Mouse (Mus musculus) right cerebral cortex, adult 18-20 months (tissue): ENCODE measurements around the gene Tubg2.
A peak's percentile ranks its signal among the peaks of the same experiment; 100 is the strongest.

Experiments used
- DNase-seq: peaks from one replicate; pipeline ENCODE4 v3.0.0; 2022; ENCODE audit warnings: mixed read lengths

Tubg2 gene

DNA sequence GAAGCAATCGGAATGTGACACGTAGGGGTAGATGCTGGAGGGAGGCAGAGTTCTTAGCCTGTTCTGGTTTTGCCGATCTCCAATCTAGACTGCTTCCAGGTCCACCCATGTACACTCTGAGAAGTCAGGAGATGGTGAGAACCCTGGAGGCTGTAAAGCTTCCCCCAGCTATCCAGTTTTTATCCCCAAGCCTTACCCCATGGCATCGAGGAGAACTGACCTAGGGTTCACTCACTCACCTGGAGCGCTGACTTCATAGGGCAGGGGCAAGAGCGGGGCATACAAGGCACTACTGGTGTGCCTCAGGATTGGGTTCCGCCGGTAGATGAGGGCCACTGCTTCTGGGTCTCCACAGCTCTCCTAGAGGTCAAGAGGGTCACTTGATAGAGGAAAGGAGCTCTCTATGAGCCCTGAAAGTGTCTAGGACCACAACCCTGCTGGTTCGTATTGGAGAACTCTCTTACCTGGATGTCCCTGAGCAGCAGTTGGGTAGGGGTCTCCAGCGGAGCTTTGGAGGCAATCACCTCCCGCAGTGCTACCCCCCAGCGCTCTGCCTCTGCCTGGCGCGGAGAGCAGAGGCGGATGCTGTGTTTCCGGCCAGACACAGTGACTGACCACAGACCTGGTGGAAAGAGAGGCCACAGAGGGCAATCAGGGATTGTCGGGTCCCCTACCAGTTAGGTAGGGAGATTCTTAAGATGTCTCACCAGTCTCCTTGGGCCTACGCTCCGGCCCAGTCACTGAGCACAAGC lies 11.7 kb downstream of the Tubg2 start:
- DNase-seq: no peak

DNA sequence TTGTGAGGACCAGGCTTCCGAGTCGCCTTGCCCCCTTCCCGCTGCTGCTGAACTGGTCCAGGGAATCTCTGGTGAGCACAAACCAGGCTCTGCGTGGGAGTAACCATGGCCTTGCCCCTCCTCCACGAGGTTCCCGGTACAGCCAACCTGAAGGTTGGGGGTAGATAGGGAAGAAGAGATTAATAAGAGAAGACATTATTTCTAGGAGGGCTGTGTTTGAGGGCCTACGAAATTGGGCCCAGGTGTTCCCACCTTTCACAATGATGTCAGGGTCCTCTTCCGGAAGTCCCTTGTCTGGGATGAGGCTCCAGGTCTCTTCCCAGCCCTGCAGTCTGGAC lies 12.2 kb downstream of the Tubg2 start:
- DNase-seq: no peak

DNA sequence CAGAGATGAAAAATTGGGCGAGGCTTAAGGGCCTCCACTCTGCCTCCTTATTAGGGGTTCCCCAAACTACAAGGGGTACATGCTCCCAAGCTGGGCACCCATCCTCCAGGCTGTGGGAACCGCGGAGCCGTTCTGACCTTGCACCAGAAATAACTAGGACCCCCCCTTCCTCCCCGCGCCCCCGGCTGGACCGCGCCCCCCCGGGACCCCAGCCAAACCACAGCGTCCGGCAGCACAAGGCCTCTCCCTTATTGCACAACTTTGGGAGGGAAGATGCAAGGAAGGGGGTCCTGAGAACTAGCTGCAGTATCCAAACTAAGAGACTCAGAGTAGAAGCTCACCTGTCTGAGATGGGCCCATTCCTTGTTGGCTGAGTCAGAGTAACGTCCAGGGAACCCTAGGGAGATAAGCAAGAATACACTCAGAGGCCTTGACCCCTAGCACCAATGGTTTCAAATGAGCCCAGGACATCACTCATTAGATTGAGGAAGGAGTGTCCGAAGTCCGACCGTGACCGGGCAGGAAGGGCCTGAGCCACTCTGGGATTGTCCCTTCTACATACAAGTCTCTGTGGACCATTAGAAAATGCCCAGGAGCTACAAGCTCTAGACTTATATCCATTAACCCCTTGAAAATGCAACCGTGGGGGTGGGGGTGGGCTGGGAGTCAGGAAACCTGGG lies 12.7 kb downstream of the Tubg2 start:
- no peak for DNase-seq

DNA sequence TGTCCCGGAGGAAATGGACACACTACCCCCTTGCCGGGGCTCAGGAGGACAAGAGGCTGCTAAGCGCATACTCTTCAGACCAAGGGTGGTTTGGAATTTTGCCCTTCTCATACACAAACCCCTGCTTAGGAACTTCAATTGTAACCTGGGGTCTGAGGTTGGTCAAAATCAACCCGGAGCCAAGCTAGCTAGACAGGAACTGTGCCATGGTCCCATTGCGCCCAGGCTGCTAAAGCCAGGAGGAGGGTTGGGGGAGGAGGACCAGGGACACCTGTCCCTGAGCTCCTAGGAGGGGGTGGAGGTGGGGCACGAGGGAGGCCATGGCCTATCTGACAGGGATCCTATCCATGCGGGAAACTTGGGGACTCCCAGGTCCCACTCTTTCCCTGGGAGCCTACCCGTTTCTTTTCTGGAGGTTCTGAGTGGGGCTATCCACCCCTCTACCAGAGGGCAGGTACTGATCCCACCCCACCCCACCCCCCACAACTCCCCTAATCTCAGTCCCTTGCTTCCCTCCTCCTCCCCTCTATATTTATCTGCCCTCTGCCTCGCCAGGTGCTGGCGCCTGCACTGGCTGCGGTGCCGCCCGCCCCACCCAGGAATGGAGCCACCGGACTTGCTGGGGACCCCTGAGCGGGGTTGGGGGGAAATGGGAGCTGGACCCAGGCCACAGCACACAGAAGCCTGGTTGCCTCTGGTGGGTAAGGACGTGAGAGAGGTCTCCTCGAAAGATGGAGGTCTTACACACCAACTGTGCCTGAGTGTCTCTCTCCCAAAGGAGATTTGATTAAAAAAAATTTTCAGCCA lies 13.8 kb downstream of the Tubg2 start:
- DNase-seq: no peak

DNA sequence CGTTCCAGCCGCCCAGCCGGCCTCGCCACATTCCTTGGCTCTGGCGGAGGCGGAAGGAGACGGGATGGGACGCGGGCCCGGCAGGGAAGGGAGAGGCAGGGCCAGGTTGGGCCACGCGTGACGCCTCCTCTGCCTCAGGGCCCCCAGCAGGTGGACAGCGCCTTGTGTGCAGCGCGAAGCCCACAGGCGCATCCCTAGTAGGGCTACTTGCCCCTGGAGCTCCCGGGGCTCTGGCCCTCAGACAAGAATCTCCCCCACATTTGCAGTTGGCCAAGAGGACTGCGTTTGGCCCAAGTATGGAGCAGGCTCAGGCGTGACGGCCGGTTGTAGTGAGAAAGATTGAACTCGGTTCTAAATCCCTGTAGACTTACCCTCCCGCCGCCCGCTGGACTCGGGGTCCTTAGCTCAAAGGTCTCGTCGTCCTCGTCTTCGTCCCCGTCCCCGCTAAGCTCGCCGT lies 14.7 kb downstream of the Tubg2 start, which contains the start of gene Cntnap1:
TSS of gene Cntnap1 (plus strand) at position 170 of the 457 bp plus-strand sequence.
- DNase-seq: no peak

DNA sequence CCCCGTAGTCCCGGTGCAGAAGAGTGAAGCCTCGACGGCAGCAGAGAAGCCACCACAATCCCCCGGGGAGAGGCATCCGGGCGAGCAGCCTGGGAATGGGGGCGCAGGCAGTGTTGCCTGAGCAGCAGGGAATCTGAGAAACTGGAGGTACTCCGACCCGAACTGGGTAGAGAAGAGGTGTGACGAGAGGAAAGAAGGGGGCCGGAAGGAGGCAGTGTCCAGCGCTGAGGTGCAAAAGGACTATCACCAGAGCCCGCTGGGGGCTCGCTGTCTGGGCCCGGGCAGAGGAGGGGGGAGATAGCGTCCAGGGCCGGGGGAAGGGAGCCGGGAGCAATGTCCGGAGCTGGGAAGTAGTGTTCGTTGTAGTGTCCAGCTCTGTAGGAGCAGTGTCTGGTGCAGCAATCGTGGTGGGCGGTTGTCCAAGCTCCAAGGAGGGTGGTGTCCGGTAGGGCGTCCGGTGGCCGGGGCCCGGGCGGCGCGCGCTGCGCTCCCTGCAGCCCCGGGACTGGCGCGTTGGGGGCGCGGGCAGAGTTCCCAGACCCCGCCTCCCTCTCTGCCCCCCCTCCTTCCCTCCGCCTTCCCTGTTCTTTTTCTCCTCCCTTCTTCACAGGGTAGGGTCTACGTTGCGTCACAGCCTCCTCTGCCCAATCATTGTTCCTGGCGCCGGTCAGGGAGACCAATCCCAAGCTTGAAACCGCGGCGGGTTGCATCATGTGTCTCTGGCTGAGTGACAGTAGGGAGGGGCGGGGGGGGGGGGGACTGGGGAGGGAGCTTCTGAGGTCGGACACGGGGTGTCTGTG lies 15.3 kb downstream of the Tubg2 start, which contains the start of gene Plekhh3:
TSS of gene Plekhh3 (minus strand) at position 541 of the 800 bp plus-strand sequence.
- DNase-seq: peak; percentile 98

DNA sequence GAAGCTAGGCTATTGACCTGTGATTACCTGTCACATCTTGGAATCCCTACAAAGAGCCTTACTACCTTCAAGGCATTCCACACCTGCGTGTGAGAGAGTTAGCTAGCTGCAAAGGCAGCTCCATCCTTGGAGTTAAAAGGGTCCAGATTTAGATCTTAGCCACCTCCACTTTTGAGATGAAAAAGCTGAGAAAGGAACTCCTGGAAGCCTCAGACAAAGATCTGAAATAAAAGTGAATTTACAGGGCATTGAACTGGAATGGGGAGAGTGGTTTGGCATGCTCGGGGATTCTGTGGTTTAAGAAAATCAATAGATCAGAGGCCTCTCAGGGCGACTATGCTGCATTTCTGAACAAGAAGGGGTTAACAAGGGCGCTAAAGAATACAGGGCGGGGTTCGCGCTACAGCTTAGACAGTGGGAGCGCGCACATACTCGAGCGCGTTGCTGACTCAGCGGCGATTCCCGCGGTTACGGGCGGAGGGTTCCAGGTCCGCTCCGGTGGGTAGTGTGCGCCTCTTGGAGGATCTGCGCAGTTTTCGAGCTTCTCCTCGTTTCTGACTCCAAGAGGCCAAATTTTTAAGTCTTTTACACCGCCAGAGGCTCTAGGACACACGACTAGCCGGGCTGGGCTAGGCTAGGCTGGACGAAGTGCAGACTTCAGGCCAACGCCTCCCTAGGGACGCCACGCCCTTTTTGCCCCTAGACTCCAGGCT lies 16.2 kb downstream of the Tubg2 start:
- peak; percentile 79 for DNase-seq

DNA sequence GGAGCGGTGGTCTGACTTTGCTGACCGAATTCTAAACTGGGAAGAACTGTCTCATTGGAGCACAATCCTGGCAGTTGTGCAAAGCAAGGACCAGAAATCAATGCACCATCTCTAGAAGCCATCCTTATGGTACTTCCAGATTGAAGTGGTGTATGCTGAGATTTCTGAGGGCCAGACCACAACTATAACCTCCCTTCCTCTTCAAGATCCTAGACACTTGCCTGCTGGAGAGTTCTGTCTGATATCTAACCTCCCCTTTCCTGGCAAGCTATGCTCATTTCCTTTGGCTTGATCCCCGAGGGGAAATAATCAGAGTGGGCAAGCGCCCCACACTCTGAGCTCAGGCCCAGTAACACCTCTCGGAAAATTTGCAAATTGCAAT lies 16.7 kb downstream of the Tubg2 start:
- no peak for DNase-seq

DNA sequence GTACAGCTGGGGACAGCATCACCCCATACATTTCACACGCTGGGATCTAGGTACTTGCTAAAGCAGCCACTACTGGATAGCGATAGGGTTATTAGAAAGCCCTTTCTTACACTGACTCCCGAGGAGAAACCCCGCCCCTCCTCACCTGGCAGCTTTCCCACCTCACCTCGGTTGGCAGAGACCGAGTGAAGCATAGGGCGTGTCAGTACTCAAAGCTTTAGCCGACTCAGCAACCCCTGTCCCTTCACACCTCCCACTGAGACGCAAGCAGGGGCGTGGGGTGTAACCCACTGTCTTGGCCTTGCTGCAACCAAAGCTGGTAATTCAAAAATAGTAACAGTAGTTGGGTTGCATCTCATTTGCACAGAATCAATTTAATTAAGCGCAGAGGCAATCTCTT lies 17.4 kb downstream of the Tubg2 start:
- no peak for DNase-seq

DNA sequence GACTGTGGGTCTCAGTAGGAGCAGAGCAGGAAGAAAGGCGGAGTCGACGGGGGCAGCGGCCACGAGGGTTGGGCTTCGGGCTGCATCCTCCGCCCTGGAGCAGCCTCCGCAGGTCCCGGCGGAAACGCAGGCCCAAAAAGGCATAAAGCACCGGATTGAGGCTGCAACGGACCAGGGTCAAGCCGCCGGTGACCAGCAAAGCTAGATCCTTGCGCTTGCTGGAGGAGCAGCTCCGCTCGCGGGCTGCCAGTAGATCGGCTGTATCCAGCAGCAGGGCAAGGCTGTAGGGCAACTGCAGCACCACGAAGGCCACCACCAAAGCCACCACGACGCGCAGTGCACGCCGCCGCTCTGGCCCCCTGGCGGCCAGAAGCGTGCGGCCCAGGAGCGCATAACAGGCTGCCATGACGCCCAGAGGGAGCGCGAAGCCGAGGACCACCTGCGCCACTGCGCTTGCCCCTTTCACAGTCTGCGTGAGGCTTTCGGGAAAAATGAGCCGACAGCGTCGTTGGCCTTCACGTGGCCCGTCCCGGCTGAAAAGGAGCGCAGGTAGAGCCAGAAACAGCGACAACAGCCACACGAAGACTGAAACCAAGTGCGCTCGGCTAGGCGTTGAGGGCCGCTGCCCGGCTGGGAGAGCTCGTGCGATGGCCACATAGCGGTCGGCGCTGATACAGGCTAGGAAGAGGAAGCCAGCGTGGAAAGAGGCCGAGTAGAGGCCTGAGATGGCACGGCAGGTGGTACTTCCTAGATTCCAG lies 18.1 kb downstream of the Tubg2 start:
- DNase-seq: no peak

DNA sequence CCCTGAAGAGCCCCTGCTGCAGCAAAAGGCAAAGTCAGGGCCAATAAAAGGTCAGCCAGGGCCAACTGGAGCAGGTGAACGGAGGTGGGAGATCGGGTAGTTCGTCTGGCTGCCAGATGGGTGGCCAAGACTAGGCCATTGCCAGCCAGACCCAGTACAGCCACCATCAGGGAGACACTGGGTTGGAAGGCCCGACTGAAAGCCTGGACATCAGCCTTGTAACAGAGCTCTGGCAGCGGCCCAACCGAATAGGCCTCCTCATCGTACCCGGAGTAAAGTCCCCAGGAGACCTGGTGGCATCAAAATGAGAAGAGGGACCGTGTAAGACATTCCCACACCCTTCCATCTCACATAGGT lies 18.7 kb downstream of the Tubg2 start:
- no peak for DNase-seq

DNA sequence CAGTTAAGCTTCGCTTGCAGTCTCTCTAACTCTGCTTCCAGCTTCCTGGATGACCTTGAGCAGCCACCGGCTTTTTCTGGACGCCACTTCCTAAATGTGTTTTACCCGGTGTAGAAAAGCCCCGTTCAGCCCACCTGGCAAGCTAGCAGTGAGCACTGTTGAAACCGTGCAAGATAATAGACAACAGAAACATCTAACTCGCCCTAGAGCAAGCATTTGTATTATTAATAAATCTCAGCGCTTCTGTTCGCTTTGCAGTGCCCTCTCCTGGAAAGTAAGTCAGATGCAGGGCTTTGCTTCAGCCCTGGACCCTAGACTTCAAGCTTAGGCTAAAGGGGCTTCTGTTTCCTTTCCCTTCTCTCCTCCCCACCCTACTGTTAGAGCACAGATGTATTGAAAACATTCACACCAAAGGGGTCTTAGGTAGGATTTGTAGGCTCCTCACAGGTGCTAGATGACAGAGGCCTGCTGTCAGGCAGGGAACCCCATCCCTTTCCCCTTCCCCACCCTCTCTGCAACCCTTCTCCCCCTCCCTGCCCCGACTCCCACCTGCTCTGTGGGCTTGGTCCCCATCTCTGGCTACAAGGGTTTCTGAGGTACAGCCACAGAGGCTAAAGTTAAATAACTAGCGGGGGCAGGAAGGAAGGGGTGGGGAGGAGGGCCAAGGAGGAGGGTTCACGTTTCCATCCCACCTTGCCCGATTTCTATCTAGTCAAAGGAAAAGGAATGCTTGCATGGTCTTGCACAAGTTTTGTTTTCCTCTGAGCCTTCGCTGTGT lies 19.3 kb downstream of the Tubg2 start, which contains the start of gene Ccr10:
TSS of gene Ccr10 (minus strand) at position 593 of the 778 bp plus-strand sequence.
- DNase-seq: no peak

DNA sequence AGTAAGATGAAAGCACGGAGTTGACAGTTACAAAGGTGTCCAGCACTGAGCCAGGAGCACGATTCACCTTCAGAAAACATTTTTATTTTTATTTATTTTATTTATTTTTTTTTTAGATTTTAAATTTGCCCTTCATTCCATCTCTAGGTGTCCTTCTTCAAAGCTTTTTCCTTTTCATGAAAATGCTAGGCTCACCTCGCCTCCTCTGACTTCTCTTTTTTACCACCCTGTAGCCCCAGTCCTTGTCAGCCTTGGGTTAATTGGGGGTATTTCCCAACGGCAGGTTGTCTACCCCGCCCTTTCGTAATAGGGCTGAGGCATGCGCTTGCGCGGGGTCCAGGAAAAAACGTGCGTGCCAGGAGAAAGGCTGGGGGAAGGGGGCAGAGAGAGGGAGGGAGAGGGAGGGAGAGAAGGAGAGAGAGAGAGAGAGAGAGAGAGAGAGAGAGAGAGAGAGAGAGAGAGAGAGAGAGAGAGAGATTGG lies 20.0 kb downstream of the Tubg2 start:
- peak; percentile 64 for DNase-seq

DNA sequence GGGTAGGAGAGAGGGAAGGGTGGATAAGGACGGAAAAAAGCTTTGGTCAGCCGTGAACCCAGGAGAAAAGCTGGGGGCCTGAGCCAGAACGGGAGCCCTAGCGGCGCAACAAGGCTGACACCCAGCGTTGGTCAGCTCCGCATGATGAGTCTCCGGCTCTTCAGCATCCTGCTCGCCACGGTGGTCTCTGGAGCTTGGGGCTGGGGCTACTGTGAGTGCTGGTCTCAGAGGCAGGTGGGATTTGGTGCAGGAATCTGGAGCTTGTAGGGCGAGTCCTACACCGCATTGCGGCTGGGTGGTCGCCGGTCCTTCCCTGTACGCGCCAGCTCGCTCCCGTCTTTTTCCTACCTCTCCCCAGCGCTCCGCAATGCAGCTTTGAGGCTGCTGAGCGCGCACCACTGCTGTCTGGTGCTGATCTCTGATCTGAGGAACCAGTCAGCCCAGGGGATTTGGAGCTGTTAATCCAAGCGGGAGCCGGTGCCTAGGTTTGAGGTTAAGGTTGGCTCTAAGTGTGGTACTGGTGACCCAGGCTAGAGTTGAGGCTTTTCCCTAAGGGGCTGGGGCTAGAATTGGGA lies 20.5 kb downstream of the Tubg2 start:
- no peak for DNase-seq

DNA sequence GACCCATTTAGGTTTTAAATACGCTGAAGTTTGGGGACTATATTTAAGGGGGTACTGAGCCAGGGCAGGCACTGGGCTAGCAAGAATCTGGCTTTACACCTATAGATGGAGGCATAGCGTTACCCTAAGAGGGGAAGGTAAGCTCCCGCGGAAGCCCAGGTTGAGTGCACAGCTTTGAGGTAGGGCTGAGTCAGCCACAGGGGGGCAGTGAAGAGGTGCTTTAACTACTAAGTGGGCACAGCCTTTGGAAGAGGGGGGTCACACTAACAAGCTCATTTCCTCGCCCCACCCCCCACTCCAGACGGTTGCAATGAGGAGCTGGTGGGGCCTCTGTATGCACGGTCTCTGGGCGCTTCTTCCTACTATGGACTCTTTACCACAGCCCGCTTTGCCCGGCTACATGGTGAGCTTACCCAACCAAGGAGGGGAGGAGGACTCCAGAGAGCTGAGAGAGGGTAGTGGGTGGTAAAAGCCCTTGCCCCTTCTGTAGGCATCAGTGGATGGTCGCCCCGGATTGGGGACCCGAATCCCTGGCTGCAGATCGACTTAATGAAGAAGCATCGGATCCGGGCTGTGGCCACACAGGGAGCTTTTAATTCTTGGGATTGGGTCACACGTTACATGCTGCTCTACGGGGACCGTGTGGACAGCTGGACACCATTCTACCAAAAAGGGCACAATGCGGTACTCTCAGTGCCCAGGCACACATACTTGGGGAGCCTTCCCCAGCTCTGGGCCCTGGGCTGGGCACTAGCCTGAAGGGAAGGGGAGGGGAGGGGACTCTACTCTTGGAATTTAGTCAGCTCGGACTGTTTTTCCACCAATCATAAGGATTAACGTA lies 21.4 kb downstream of the Tubg2 start:
- DNase-seq: peak; percentile 80

DNA sequence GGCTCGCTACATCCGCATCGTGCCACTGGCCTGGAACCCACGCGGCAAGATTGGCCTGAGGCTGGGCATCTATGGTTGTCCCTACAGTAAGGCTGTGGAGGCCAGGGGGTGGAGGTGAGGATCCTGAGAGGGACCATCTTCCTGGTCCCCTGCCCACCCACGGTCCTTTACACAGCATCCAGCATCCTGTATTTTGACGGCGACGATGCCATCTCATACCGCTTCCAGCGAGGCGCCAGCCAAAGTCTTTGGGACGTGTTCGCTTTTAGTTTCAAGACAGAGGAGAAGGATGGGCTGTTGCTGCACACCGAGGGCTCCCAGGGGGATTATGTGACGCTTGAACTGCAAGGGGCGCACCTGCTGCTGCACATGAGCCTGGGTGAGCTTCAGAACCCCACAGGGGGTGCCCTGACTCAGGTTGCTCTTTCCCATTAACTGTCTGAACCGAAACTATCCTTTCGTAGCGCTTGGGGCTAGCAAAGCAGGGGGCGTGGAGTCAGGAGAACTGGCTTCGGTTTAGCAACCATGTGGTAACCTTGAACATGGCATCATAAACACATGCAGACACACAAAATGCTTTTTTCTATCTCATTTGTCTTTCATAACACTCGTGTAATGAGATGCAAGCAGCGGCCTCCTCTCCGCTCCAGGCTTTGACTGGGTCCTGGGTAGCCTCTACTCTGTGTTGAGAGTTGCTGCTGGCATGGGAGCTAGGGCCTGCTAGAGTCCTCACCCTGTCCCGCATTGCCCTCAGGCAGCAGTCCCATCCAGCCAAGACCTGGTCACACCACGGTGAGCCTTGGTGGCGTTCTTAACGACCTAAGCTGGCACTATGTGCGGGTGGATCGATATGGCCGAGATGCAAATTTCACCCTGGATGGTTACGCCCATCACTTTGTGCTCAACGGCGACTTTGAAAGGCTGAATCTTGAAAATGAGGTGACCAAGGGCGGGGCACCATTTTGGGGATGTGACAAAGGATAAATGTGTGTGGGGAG lies 22.7 kb downstream of the Tubg2 start:
- no peak for DNase-seq

DNA sequence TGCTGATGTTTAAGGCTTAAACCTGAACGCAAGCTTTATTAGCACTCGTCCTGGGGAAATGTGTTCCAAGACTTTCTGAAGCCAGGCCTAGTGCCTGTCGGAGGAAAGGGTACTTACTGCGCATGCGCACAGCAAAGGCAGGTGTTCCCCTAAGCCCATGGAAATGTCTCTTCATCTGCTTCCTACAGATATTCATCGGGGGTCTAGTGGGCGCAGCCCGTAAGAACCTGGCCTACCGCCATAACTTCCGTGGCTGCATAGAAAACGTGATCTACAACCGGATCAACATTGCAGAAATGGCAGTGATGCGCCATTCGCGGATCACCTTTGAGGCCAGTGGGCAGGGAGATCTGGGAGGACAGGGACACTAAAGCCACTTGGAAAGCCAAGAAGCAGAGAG lies 23.6 kb downstream of the Tubg2 start:
- DNase-seq: no peak

DNA sequence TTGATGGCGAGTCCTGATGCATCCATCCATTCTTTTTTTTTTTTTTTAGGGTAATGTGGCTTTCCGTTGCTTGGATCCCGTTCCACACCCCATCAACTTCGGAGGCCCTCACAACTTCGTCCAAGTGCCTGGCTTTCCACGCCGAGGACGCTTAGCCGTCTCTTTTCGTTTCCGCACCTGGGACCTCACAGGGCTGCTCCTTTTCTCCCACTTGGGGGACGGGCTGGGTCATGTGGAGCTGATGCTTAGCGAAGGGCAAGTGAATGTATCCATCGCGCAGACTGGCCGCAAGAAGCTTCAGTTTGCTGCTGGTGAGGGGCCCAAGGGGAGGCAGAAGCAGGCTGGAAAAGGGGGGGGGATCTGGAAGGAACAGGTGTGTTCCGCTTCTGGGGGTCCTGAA lies 24.6 kb downstream of the Tubg2 start:
- no peak for DNase-seq
